Mouse (Mus musculus) limb, embryonic 12.5 days (tissue): ENCODE measurements around the gene Cops7b. TPM values are rescaled to one million over a fixed set of nuclear protein-coding genes. Genes with fewer than 3 reads are reported as not detected.
A peak's percentile ranks its signal among the peaks of the same experiment; 100 is the strongest.

ENCODE experiments used
- ATAC-seq: fragments of 200-750 bp; cut with Nextera tagmentation; 2 replicates; pipeline ENCODE4 v1.8.0; 2017; ENCODE audit warnings: low read depth, moderate TSS enrichment; ENCODE audit not compliant: insufficient number of reproducible peaks, insufficient read depth, low FRiP score, low TSS enrichment
- H3K27ac ChIP-seq: fragments of 300-500 bp; sonication (generic); 2 replicates; pipeline ENCODE4 v1.5.1; 2016; ENCODE audit warnings: mild to moderate bottlenecking, moderate library complexity
- H3K27me3 ChIP-seq: fragments of 300-500 bp; sonication (generic); 2 replicates; pipeline ENCODE4 v1.6.1; 2016; ENCODE audit warnings: mild to moderate bottlenecking, moderate library complexity
- H3K36me3 ChIP-seq: fragments of 300-500 bp; sonication (generic); 2 replicates; pipeline ENCODE4 v1.6.1; 2016; ENCODE audit warnings: mild to moderate bottlenecking, moderate library complexity
- H3K4me1 ChIP-seq: fragments of 300-500 bp; sonication (generic); replicated peaks from 2 replicates; pipeline ENCODE4 v1.6.1; 2016
- H3K4me2 ChIP-seq: fragments of 300-500 bp; sonication (generic); 2 replicates; pipeline ENCODE4 v1.6.1; 2016; ENCODE audit warnings: mild to moderate bottlenecking, moderate library complexity
- H3K4me3 ChIP-seq: fragments of 300-500 bp; sonication (generic); replicated peaks from 2 replicates; pipeline ENCODE4 v1.5.1; 2016; ENCODE audit warnings: mild to moderate bottlenecking
- H3K9ac ChIP-seq: fragments of 300-500 bp; sonication (generic); replicated peaks from 2 replicates; pipeline ENCODE4 v1.6.1; 2016; ENCODE audit warnings: mild to moderate bottlenecking, moderate library complexity
- H3K9me3 ChIP-seq: fragments of 300-500 bp; sonication (generic); 2 replicates; pipeline ENCODE4 v1.6.1; 2016; ENCODE audit warnings: mild to moderate bottlenecking, moderate library complexity
- WGBS: fragments of 180-500 bp; shearing (Covaris S2); methylation state at CpG from one replicate; pipeline ENCODE4 v1.1.7; 2016; 5-methylcytosine and 5-hydroxymethylcytosine counted together
- polyA plus RNA-seq: library from polyadenylated mRNA; unstranded; fragments of >200 nt; fragmentation: Nextera tagmentation; extraction: Ambion mirVana; gene quantifications from 2 replicates; pipeline ENCODE4 v1.2.1, GENCODE M21; 2016

Gene Cops7b
- polyA plus RNA-seq, 1 experiment from 2014 or later = 59.2 TPM

GRCm38 (mm10) chr1:86630527-86630926 is 47.8 kb downstream of the Cops7b start:
- Histone ChIP-seq H3K4me3 (no peak overlapping the region), H3K27me3 (no peaks in the 10 kb centered on the region; the same call in 1 of the 2 replicates), H3K4me2 (no peak overlapping the region), H3K4me1 (peaks cover 9% of the 10 kb centered on the region), H3K9me3 (no peaks in the 10 kb centered on the region), H3K9ac (no peak overlapping the region), H3K27ac (no peak overlapping the region), H3K36me3 (no peaks in the 10 kb centered on the region)
- ATAC-seq = no peak
- WGBS = 86% methylated on average over 4 of the region's 4 CpGs

- no peak overlapping the region for H3K27ac ChIP-seq
- no peaks in the 10 kb centered on the region for H3K36me3 ChIP-seq
- 22% methylated on average over 6 of the region's 6 CpGs for WGBS
These were observed 50.2 kb downstream of the Cops7b start for GRCm38 (mm10) chr1:86632732-86633380.

DNA sequence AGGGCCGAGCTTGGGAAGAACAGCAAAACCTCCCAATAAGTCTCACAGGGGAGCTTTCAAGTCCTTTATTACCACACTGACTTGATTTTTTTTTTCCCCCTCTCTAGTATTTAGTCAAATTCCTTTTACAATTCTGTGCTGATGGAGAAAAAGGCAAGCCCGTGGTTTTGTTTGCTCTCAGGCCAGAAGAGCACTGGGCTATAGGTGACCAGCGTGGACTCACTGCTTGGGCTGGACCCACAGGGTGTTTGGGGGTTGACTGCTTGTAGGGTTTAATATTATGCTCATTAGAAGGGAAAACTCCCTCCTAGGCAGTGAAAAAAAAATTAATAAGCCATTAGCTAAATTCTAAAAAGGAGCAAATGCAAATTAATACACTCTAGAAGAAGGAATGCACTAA is 50.7 kb downstream of the Cops7b start:
- no peak overlapping the region for H3K27ac ChIP-seq
- H3K4me2 ChIP-seq = no peak overlapping the region
- H3K9me3 ChIP-seq = no peaks in the 10 kb centered on the region
- H3K4me3 ChIP-seq = no peak overlapping the region
- no peak overlapping the region for H3K9ac ChIP-seq
- WGBS = 47% methylated on average over 3 of the region's 3 CpGs
- ATAC-seq = no peak
- no peaks in the 10 kb centered on the region for H3K36me3 ChIP-seq
- peaks cover 9% of the 10 kb centered on the region for H3K4me1 ChIP-seq
- no peaks in the 10 kb centered on the region; the same call in 1 of the 2 replicates for H3K27me3 ChIP-seq

More at GRCm38 (mm10) chr1:86632732-86633380, 50.2 kb downstream of the Cops7b start:
- Histone ChIP-seq H3K4me2 (no peak overlapping the region), H3K9ac (no peak overlapping the region), H3K9me3 (no peaks in the 10 kb centered on the region), H3K27me3 (no peaks in the 10 kb centered on the region; the same call in 1 of the 2 replicates), H3K4me3 (no peak overlapping the region), H3K4me1 (peaks cover 9% of the 10 kb centered on the region)
- ATAC-seq = no peak

- peak overlapping the region; percentile 23 for H3K4me2 ChIP-seq
- H3K27me3 ChIP-seq = no peaks in the 10 kb centered on the region; the same call in 1 of the 2 replicates
- WGBS = 65% methylated on average over 7 of the region's 7 CpGs
- no peak overlapping the region for H3K27ac ChIP-seq
- H3K4me3 ChIP-seq = no peak overlapping the region; the same call in 1 of the 2 replicates
- H3K4me1 ChIP-seq = peaks cover 9% of the 10 kb centered on the region
- no peak overlapping the region for H3K9ac ChIP-seq
- ATAC-seq = no peak
- no peaks in the 10 kb centered on the region for H3K36me3 ChIP-seq
- no peaks in the 10 kb centered on the region for H3K9me3 ChIP-seq
These were observed 51.4 kb downstream of the Cops7b start for GRCm38 (mm10) chr1:86633840-86634750.

GRCm38 (mm10) chr1:86634751-86635359 is 52.2 kb downstream of the Cops7b start:
- WGBS = 60% methylated on average over 6 of the region's 6 CpGs
- H3K27me3 ChIP-seq = no peaks in the 10 kb centered on the region; the same call in 1 of the 2 replicates
- peak overlapping the region; percentile 23 for H3K4me2 ChIP-seq
- peaks cover 9% of the 10 kb centered on the region for H3K4me1 ChIP-seq
- no peaks in the 10 kb centered on the region for H3K36me3 ChIP-seq
- H3K4me3 ChIP-seq = no peak overlapping the region; the same call in 1 of the 2 replicates
- no peak overlapping the region for H3K9ac ChIP-seq
- ATAC-seq = no peak
- H3K27ac ChIP-seq = no peak overlapping the region
- no peaks in the 10 kb centered on the region for H3K9me3 ChIP-seq

DNA sequence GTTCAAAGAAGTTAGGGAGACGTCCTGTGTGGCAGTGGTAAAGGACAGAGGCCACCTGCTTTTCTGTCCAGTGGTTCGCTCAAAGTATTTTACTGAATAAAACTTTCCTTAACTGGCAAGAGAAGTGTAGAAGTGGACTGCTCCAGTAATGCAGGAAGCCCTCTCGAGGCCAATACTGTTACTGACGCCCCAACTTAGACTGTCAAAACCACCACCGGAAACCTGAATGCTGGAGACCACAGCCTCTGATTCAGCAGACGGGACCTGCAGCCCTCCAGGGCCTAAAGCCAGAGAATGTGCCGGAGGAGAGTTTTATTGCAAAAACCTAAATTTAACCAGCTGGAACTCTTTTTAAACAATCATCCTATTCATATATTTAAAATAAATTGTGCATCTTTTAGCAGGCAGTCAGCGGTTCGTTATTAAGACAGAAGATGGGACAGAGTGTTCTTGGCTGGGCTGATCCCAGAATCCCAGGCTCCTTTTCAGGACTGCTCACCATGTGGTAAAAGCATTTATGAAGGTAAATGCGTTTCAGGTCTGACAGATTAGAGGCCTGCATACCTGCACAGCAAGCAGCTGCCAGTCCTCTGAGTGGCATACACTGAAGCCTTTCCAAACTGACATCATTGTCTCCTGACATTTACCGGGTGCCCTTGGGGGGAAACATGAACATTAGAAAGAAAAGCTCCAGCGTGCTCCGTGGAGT is 60.6 kb downstream of the Cops7b start:
- 0 out of 2 replicates have a peak, but pooled peaks have one; percentile 50 for ATAC-seq
- 48% methylated on average over 13 of the region's 13 CpGs for WGBS
- H3K4me2 ChIP-seq = no peak overlapping the region
- no peak overlapping the region for H3K9ac ChIP-seq
- no peaks in the 10 kb centered on the region for H3K27me3 ChIP-seq
- H3K27ac ChIP-seq = peak overlapping the region; percentile 14; the same call in 1 of the 2 replicates
- no peak overlapping the region for H3K4me3 ChIP-seq
- H3K4me1 ChIP-seq = peaks cover 15% of the 10 kb centered on the region
- no peaks in the 10 kb centered on the region for H3K36me3 ChIP-seq
- H3K9me3 ChIP-seq = no peaks in the 10 kb centered on the region

DNA sequence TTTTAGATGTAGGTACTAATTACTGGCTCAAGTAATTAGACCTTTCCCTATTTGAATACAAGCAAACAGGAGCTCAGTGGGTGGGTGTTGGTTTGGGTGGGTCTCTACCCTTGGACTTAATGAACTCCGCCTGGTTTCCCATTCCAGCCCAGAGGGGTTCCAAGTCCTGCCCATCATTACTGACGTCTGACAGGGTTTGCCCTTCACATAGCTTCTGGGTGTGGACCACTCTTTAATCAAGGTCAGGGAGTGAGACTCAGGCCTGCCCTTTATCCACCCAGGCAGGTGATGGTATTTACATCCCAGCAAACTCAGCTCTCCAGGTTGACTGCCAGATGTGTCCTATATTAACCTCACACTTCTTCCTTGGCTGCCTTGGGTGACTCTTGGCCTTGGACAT is 64.8 kb downstream of the Cops7b start:
- ATAC-seq = no peak
- H3K27me3 ChIP-seq = no peaks in the 10 kb centered on the region
- no peak overlapping the region for H3K4me2 ChIP-seq
- peaks cover 14% of the 10 kb centered on the region for H3K4me1 ChIP-seq
- no peaks in the 10 kb centered on the region for H3K36me3 ChIP-seq
- H3K4me3 ChIP-seq = no peak overlapping the region
- no peak overlapping the region for H3K27ac ChIP-seq
- no peak overlapping the region for H3K9ac ChIP-seq
- no peaks in the 10 kb centered on the region for H3K9me3 ChIP-seq
- whole genome bisulfite sequencing = 39% methylated on average over 2 of the region's 2 CpGs

DNA sequence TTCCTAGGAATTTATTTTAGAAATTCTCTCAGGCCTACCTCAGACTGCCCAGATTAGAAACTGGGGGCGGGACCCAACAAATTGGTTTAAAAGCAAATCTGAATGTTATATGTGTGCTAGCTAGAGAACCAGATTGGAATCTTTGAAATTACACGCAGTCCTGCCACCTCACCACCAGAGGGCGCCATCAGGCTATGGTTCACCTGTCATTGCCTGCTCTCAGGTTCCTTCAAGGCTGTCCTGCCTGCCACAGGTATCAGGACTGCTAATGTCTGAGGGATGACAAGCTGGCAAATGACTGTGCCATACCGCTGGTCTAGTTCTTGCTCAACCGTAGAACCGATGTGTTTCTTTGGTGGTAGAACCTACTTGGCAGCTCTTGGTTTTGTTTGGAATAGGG is 67.6 kb downstream of the Cops7b start:
- ATAC-seq = no peak
- Histone ChIP-seq H3K9ac (no peak overlapping the region), H3K4me3 (no peak overlapping the region), H3K4me2 (no peak overlapping the region), H3K27me3 (no peaks in the 10 kb centered on the region), H3K27ac (no peak overlapping the region), H3K4me1 (no peaks in the 10 kb centered on the region), H3K9me3 (no peaks in the 10 kb centered on the region), H3K36me3 (no peaks in the 10 kb centered on the region)
- WGBS = 18% methylated on average over 6 of the region's 6 CpGs

GRCm38 (mm10) chr1:86652675-86653074 is 70.0 kb downstream of the Cops7b start:
- Histone ChIP-seq H3K27me3 (no peaks in the 10 kb centered on the region), H3K36me3 (no peaks in the 10 kb centered on the region), H3K4me1 (no peaks in the 10 kb centered on the region), H3K27ac (no peak overlapping the region), H3K9ac (no peak overlapping the region), H3K4me3 (no peak overlapping the region), H3K9me3 (no peaks in the 10 kb centered on the region), H3K4me2 (no peak overlapping the region)
- no peak for ATAC-seq
- 54% methylated on average over 4 of the region's 4 CpGs for WGBS

GRCm38 (mm10) chr1:86657071-86657470 is 74.4 kb downstream of the Cops7b start:
- WGBS = 81% methylated on average over 5 of the region's 5 CpGs

More at GRCm38 (mm10) chr1:86657071-86657470, 74.4 kb downstream of the Cops7b start:
- Histone ChIP-seq H3K36me3 (no peaks in the 10 kb centered on the region), H3K4me1 (no peaks in the 10 kb centered on the region), H3K27ac (no peak overlapping the region), H3K9ac (no peak overlapping the region), H3K27me3 (peaks cover 3% of the 10 kb centered on the region; the same call in 1 of the 2 replicates), H3K9me3 (no peaks in the 10 kb centered on the region), H3K4me2 (no peak overlapping the region), H3K4me3 (no peak overlapping the region)
- no peak for ATAC-seq
